Mouse (Mus musculus) lung, postnatal 0 days (tissue): ENCODE data around the gene Pawr.

Experiments used
- CTCF ChIP-seq: IDR thresholded peaks from 2 replicates; pipeline ENCODE4 v1.5.1; 2016; ENCODE audit warnings: antibody characterized with exemption, mild to moderate bottlenecking
- EP300 ChIP-seq: IDR thresholded peaks from 2 replicates; pipeline ENCODE4 v1.6.1; 2016; ENCODE audit warnings: antibody characterized with exemption, mild to moderate bottlenecking, control low read depth

GRCm38 (mm10) chr10:108388410-108388915, 56.5 kb downstream of the Pawr start:
- TF ChIP-seq EP300 (no peak), CTCF (no peak)
